Mouse (Mus musculus) testis, adult 2 months (tissue): Measurements from ENCODE around the gene Nans.

Source experiments
- CTCF ChIP-seq: fragments of 200-500 bp; IDR thresholded peaks from 2 replicates; pipeline ENCODE4 v1.5.1; 2012; ENCODE audit warnings: low read depth, mild to moderate bottlenecking, inconsistent platforms, low read length, moderate library complexity; ENCODE audit not compliant: control insufficient read depth, insufficient read depth, insufficient replicate concordance
- POLR2A ChIP-seq: fragments of 200-500 bp; IDR thresholded peaks from 2 replicates; pipeline ENCODE4 v1.6.1; 2012; ENCODE audit warnings: low read depth, mild to moderate bottlenecking, inconsistent platforms, low read length, moderate library complexity; ENCODE audit not compliant: control insufficient read depth

GRCm38 (mm10) chr4:46526798-46527557 is 37.9 kb downstream of the Nans start:
- no peak; the same call in 1 of the 2 replicates for TF ChIP-seq CTCF
- no peak for TF ChIP-seq POLR2A
